Mouse (Mus musculus): ENCODE measurements around the gene Gtpbp4.

- TF ChIP-seq CTCF (IDR thresholded peaks at IDR 0.05; ENCODE audit: low read depth) (no peak), EP300 (IDR thresholded peaks at IDR 0.05; ENCODE audit: low read depth) (no peak)
Measured at GRCm38 (mm10) chr13:8995159-8995989, 509 bp downstream of the Gtpbp4 start.
